Mouse (Mus musculus) bone marrow macrophage, adult 2 months (primary cell): ENCODE measurements around the gene Dhps.

Experiments used
- CTCF ChIP-seq: IDR thresholded peaks from 2 replicates; pipeline ENCODE4 v1.5.1; 2012; ENCODE audit warnings: low read depth, mild to moderate bottlenecking, low read length, moderate library complexity
- POLR2A ChIP-seq: IDR thresholded peaks from 2 replicates; pipeline ENCODE4 v1.6.1; 2012; ENCODE audit warnings: mild to moderate bottlenecking, low read depth, low read length, borderline replicate concordance

DNA sequence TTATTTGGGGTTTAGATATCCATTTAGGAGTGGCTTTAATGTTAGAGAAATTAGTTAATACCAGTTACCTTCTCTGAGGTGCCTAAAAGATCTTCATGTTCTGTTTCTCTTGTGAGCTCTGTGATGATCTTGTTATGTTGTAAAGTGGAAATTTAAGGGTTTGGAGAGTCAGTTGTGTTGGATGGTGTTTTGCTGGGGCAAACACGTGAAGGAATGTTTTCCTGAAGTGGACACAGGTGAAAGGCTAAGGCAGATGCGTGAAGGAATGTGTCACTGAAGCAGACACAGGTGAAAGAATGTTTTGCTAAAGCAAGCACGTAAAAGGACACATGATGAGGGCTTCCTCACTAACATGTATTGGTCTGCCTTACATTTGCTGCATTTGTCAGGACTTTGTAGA is 51.4 kb downstream of the Dhps start, which contains the start of gene Zfp791:
- TF ChIP-seq POLR2A (no peak), CTCF (no peak)
